20 mouse cellular contexts compared by ENCODE assay signal in the genomic region with DNA sequence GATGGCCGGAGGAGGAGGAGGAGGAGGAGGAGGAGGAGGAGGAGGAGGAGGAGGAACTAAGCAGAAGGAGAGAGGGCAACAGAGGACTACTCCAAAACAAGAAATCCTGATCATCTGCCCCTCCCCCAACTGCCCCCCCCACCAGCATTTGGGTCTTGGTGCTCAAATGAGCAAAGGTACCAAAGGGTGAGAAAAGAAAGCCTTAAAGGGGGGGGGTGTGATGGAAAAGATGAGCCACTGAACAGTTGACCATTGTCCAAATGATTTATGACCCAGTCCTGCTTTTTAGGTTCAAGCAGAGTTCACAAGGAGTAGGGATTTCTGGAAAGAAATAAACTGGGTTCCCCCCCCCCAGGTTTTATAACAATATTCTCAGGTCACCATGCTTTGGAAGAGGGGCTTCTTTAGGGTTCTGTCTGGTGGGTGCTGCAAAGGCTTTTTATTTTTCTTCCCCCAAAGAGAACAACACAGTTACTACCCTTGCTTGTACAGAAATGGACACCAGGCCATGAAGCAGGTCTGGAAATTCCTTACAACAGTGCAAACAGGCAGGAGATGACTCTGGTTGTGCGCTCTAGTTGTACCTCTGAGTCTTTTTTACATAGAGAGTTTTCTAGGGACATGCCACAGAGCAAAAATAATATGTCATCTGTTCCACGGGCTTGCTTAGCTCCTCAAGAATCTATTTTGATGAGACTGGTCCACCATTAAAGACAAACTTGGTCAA. TPM values are rescaled to one million over a fixed set of nuclear protein-coding genes. Genes with fewer than 3 reads are reported as not detected.
DNase-seq lines count a peak whose midpoint lies in the region; ATAC-seq and TF ChIP-seq lines count a peak whose summit lies in the region.
"Had no signal": no experiment of that assay in that cellular context is flagged by ENCODE, and none has a peak within 500 bp of the region (broad histone marks: within the 10 kb centered on the region; RNA-seq: fewer than 3 reads in every experiment).

No protein-coding gene starts in this region.

- no peak overlapping the region for H3K9ac ChIP-seq in kidney, embryonic 16.5 days (replicated peaks; ENCODE audit: low read length)
- 0 out of 2 replicates have a peak overlapping the region, but pooled peaks have one; percentile 35 for H3K9ac ChIP-seq in hindbrain, embryonic 14.5 days
- no peak overlapping the region for H3K9ac ChIP-seq in neural tube, embryonic 14.5 days (replicated peaks; ENCODE audit: low read depth, low read length)
- H3K9ac ChIP-seq: heart, embryonic 12.5 days; liver, embryonic 15.5 days had no signal

- DNase-seq in kidney, adult 2 months: no peak
- DNase-seq in embryo, embryonic 11 days: peak; percentile 73
- no peak for DNase-seq in hindbrain, embryonic 14.5 days (ENCODE audit: low spot score)
- no peak for DNase-seq in retina, embryonic 14.5 days (ENCODE audit: low spot score)
- no peak for DNase-seq in heart, postnatal 4 days
- DNase-seq: cerebellum, adult 9-11 months; heart, postnatal 36 days; kidney, adult 9 months; lung, postnatal 10 days had no signal

- no peak overlapping the region for H3K4me2 ChIP-seq in kidney, embryonic 16.5 days (replicated peaks; ENCODE audit: low read depth, low read length)
- H3K4me2 ChIP-seq in hindbrain, embryonic 14.5 days (replicated peaks): peak overlapping the region; percentile 45
- H3K4me2 ChIP-seq in neural tube, embryonic 14.5 days (ENCODE audit: low read depth, low read length): no peak overlapping the region
- H3K4me2 ChIP-seq: heart, embryonic 12.5 days; liver, embryonic 15.5 days had no signal

- peaks cover 67% of the 10 kb centered on the region for H3K4me1 ChIP-seq in kidney, embryonic 16.5 days (ENCODE audit: insufficient read depth, low read length)
- peaks cover 5% of the 10 kb centered on the region; the same call in 1 of the 2 replicates for H3K4me1 ChIP-seq in kidney, adult 2 months (ENCODE audit: control insufficient read depth, insufficient read depth, low read length)
- peaks cover 6% of the 10 kb centered on the region; the same call in 1 of the 2 replicates for H3K4me1 ChIP-seq in hindbrain, embryonic 14.5 days (replicated peaks; ENCODE audit: control insufficient read depth, insufficient read depth, low read length)
- H3K4me1 ChIP-seq in neural tube, embryonic 14.5 days (ENCODE audit: control insufficient read depth, insufficient read depth, low read length): peaks cover 65% of the 10 kb centered on the region
- H3K4me1 ChIP-seq: heart, embryonic 12.5 days; liver, embryonic 15.5 days had no signal

- TF ChIP-seq CTCF in kidney, adult 2 months (conservative IDR thresholded peaks at IDR 0.05; ENCODE audit: insufficient read depth, insufficient read length, low read depth, low read length): no peak

- ATAC-seq in kidney, embryonic 16.5 days (ENCODE audit: low FRiP score, low TSS enrichment): no peak
- ATAC-seq in hindbrain, embryonic 14.5 days (ENCODE audit: low FRiP score): no peak
- no peak for ATAC-seq in neural tube, embryonic 14.5 days (ENCODE audit: low read depth)
- ATAC-seq: forebrain, embryonic 16.5 days had no signal

- no peak overlapping the region for H3K4me3 ChIP-seq in kidney, embryonic 16.5 days (ENCODE audit: low read length)
- H3K4me3 ChIP-seq in kidney, adult 2 months (ENCODE audit: insufficient read depth, low read depth, low read length): no peak overlapping the region
- H3K4me3 ChIP-seq in hindbrain, embryonic 14.5 days (replicated peaks; ENCODE audit: low read length): no peak overlapping the region
- no peak overlapping the region for H3K4me3 ChIP-seq in neural tube, embryonic 14.5 days (ENCODE audit: low read depth, low read length)
- H3K4me3 ChIP-seq: layer of hippocampus, adult 2 months; liver, embryonic 15.5 days; megakaryocyte, embryonic 14.5 days had no signal

- TF ChIP-seq POLR2A in kidney, adult 2 months (IDR thresholded peaks at IDR 0.05; ENCODE audit: low read depth, low read length): no peak

- peak overlapping the region; percentile 10 for H3K27ac ChIP-seq in kidney, embryonic 16.5 days (ENCODE audit: low read length)
- no peak overlapping the region for H3K27ac ChIP-seq in kidney, adult 2 months (ENCODE audit: insufficient read depth, low read depth, low read length)
- peak overlapping the region; percentile 67 for H3K27ac ChIP-seq in hindbrain, embryonic 14.5 days
- peak overlapping the region; percentile 25; the same call in 1 of the 2 replicates for H3K27ac ChIP-seq in neural tube, embryonic 14.5 days (ENCODE audit: low read depth, low read length)
- H3K27ac ChIP-seq: layer of hippocampus, adult 2 months; liver, embryonic 15.5 days had no signal

- WGBS in kidney, embryonic 16.5 days: 50% methylated on average over 2 of the region's 3 CpGs
- WGBS in kidney, adult 2 months: 91% methylated on average over 2 of the region's 3 CpGs
- WGBS in hindbrain, embryonic 14.5 days: 21% methylated on average over 2 of the region's 3 CpGs
- WGBS in neural tube, embryonic 14.5 days: 31% methylated on average over 2 of the region's 3 CpGs

- H3K36me3 ChIP-seq in kidney, embryonic 16.5 days (ENCODE audit: insufficient read depth, low read length): no peaks in the 10 kb centered on the region
- no peaks in the 10 kb centered on the region for H3K36me3 ChIP-seq in kidney, adult 2 months (ENCODE audit: control insufficient read depth, insufficient read depth, low read length)
- 0 out of 2 replicates have a peak, but pooled peaks cover 7% of the 10 kb centered on the region for H3K36me3 ChIP-seq in hindbrain, embryonic 14.5 days (replicated peaks; ENCODE audit: control insufficient read depth, insufficient read depth)
- H3K36me3 ChIP-seq in neural tube, embryonic 14.5 days (ENCODE audit: control insufficient read depth, insufficient read depth, low read length): peaks cover 6% of the 10 kb centered on the region; the same call in 1 of the 2 replicates
- H3K36me3 ChIP-seq: heart, embryonic 12.5 days; liver, embryonic 15.5 days had no signal

- H3K27me3 ChIP-seq in kidney, embryonic 16.5 days (ENCODE audit: insufficient read depth, low read length): peaks cover 20% of the 10 kb centered on the region
- no peaks in the 10 kb centered on the region for H3K27me3 ChIP-seq in kidney, adult 2 months (replicated peaks; ENCODE audit: control insufficient read depth, insufficient read depth, low read length)
- H3K27me3 ChIP-seq in hindbrain, embryonic 14.5 days (ENCODE audit: control insufficient read depth, insufficient read depth, low read length): peaks cover 89% of the 10 kb centered on the region
- H3K27me3 ChIP-seq in neural tube, embryonic 14.5 days (ENCODE audit: control insufficient read depth, insufficient read depth, low read length): no peaks in the 10 kb centered on the region

- H3K9me3 ChIP-seq in kidney, embryonic 16.5 days (ENCODE audit: low read length): no peaks in the 10 kb centered on the region
- H3K9me3 ChIP-seq in hindbrain, embryonic 14.5 days (ENCODE audit: control insufficient read depth, low read length): no peaks in the 10 kb centered on the region
- no peaks in the 10 kb centered on the region for H3K9me3 ChIP-seq in neural tube, embryonic 14.5 days (ENCODE audit: control insufficient read depth, low read length)
- H3K9me3 ChIP-seq: heart, embryonic 12.5 days; liver, embryonic 15.5 days had no signal

RNA-seq across cellular contexts. Expression of a gene that starts 14.9 kb away (rescaled TPM):
- polyA plus RNA-seq in kidney, embryonic 16.5 days (2015; fragmentation: Nextera tagmentation; extraction: Ambion mirVana): 1.3 and 2.1 TPM in 2 replicates
- polyA plus RNA-seq in kidney, adult 2 months (2012; rRNA removed): 5.5 and 7.8 TPM in 2 replicates
- polyA plus RNA-seq in hindbrain, embryonic 14.5 days (2014; fragmentation: Nextera tagmentation; extraction: Ambion mirVana): 0.82 and 1.3 TPM in 2 replicates
- 1.4 and 2.5 TPM in 2 replicates for polyA plus RNA-seq in neural tube, embryonic 14.5 days (2014; fragmentation: Nextera tagmentation; extraction: Ambion mirVana)
- not detected for total RNA-seq in heart, postnatal 4 days (2021)
- total RNA-seq: heart, postnatal 36 days; layer of hippocampus, adult 2 months had no signal
- polyA plus RNA-seq: forebrain, embryonic 16.5 days; heart, embryonic 12.5 days; liver, embryonic 15.5 days; spleen, adult 2 months; thymus, postnatal 0 days had no signal

RNA-seq across cellular contexts. Expression of a gene that starts 21.4 kb away (rescaled TPM):
- 0.99 and 1.00 TPM in 2 replicates for polyA plus RNA-seq in kidney, embryonic 16.5 days (2015; fragmentation: Nextera tagmentation; extraction: Ambion mirVana)
- 0.04 and 0.08 TPM in 2 replicates for polyA plus RNA-seq in kidney, adult 2 months (2012; rRNA removed)
- 0.64 and 0.76 TPM in 2 replicates for polyA plus RNA-seq in hindbrain, embryonic 14.5 days (2014; fragmentation: Nextera tagmentation; extraction: Ambion mirVana)
- 0.32 and 4.6 TPM in 2 replicates for polyA plus RNA-seq in neural tube, embryonic 14.5 days (2014; fragmentation: Nextera tagmentation; extraction: Ambion mirVana)
- not detected for total RNA-seq in heart, postnatal 4 days (2021)
- total RNA-seq: gastrocnemius, adult 18-20 months; heart, postnatal 36 days had no signal
- polyA plus RNA-seq: forebrain, embryonic 16.5 days; heart, embryonic 12.5 days; spleen, adult 2 months; stomach, embryonic 16.5 days; thymus, postnatal 0 days had no signal

RNA-seq across cellular contexts. Expression of a gene that starts 29.7 kb away (rescaled TPM):
- polyA plus RNA-seq in kidney, embryonic 16.5 days (2015; fragmentation: Nextera tagmentation; extraction: Ambion mirVana): 4.5 and 4.9 TPM in 2 replicates
- polyA plus RNA-seq in kidney, adult 2 months (2012; rRNA removed): 20.3 and 31.4 TPM in 2 replicates
- 3.1 and 4.3 TPM in 2 replicates for polyA plus RNA-seq in hindbrain, embryonic 14.5 days (2014; fragmentation: Nextera tagmentation; extraction: Ambion mirVana)
- 4.7 and 5.5 TPM in 2 replicates for polyA plus RNA-seq in neural tube, embryonic 14.5 days (2014; fragmentation: Nextera tagmentation; extraction: Ambion mirVana)
- total RNA-seq in heart, postnatal 4 days (2021): under 1 TPM; 0.45 TPM
- total RNA-seq: layer of hippocampus, adult 2 months had no signal
- polyA plus RNA-seq: forebrain, embryonic 16.5 days; liver, embryonic 15.5 days; thymus, postnatal 0 days had no signal

RNA-seq across cellular contexts. Expression of a gene that starts 29.7 kb away (rescaled TPM):
- polyA plus RNA-seq in kidney, embryonic 16.5 days (2015; fragmentation: Nextera tagmentation; extraction: Ambion mirVana): 14.6 and 15.4 TPM in 2 replicates
- polyA plus RNA-seq in kidney, adult 2 months (2012; rRNA removed): 10.2 and 10.7 TPM in 2 replicates
- 44.9 and 55.1 TPM in 2 replicates for polyA plus RNA-seq in hindbrain, embryonic 14.5 days (2014; fragmentation: Nextera tagmentation; extraction: Ambion mirVana)
- polyA plus RNA-seq in neural tube, embryonic 14.5 days (2014; fragmentation: Nextera tagmentation; extraction: Ambion mirVana): 13.5 and 13.9 TPM in 2 replicates
- total RNA-seq in heart, postnatal 4 days (2021): under 1 TPM in 1 of 2 experiments, not detected in 1; 0.11 TPM
- total RNA-seq: gastrocnemius, adult 18-20 months; heart, postnatal 36 days; layer of hippocampus, adult 2 months had no signal
- polyA plus RNA-seq: forebrain, embryonic 16.5 days; liver, embryonic 15.5 days; spleen, adult 2 months had no signal

RNA-seq across cellular contexts. Expression of a gene that starts 37.0 kb away (rescaled TPM):
- 41.0 and 45.6 TPM in 2 replicates for polyA plus RNA-seq in kidney, embryonic 16.5 days (2015; fragmentation: Nextera tagmentation; extraction: Ambion mirVana)
- 45.8 and 46.2 TPM in 2 replicates for polyA plus RNA-seq in kidney, adult 2 months (2012; rRNA removed)
- polyA plus RNA-seq in hindbrain, embryonic 14.5 days (2014; fragmentation: Nextera tagmentation; extraction: Ambion mirVana): 2.1 and 3.3 TPM in 2 replicates
- polyA plus RNA-seq in neural tube, embryonic 14.5 days (2014; fragmentation: Nextera tagmentation; extraction: Ambion mirVana): 19.9 and 23.6 TPM in 2 replicates
- total RNA-seq in heart, postnatal 4 days (2021): 1 to 10 TPM; 1.2 to 1.9 TPM
- total RNA-seq: layer of hippocampus, adult 2 months had no signal
- polyA plus RNA-seq: forebrain, embryonic 16.5 days had no signal
